Mouse (Mus musculus) MEL (cell line): ENCODE data around the gene Coq10b.

Experiments
- CHD1 ChIP-seq: IDR thresholded peaks from 2 replicates; pipeline ENCODE4 v1.6.1; 2012; ENCODE audit warnings: low read depth, mild to moderate bottlenecking, inconsistent platforms, low read length, improper control_type of control experiment
- EP300 ChIP-seq, 2 experiments: IDR thresholded peaks; 2 replicates each; pipeline ENCODE4 v1.6.1; 2011; ENCODE audit warnings: improper control_type of control experiment in 2 of 2, low read length in 2 of 2, low read depth in 1 of 2, mild to moderate bottlenecking in 1 of 2
- POLR2A ChIP-seq, 2 experiments: IDR thresholded peaks; 2 replicates each; pipeline ENCODE4 v1.6.1; 2011 to 2012; ENCODE audit warnings: low read length in 2 of 2, mild to moderate bottlenecking in 2 of 2, control low read depth in 1 of 2, improper control_type of control experiment in 1 of 2, low read depth in 1 of 2, moderate library complexity in 1 of 2; ENCODE audit not compliant: control insufficient read depth in 1 of 2, insufficient read depth in 1 of 2, poor library complexity in 1 of 2
- UBTF ChIP-seq: IDR thresholded peaks from 2 replicates; pipeline ENCODE4 v1.6.1; 2012; ENCODE audit warnings: low read depth, mild to moderate bottlenecking, inconsistent platforms, low read length, improper control_type of control experiment, moderate library complexity, borderline replicate concordance; ENCODE audit not compliant: insufficient read depth

DNA sequence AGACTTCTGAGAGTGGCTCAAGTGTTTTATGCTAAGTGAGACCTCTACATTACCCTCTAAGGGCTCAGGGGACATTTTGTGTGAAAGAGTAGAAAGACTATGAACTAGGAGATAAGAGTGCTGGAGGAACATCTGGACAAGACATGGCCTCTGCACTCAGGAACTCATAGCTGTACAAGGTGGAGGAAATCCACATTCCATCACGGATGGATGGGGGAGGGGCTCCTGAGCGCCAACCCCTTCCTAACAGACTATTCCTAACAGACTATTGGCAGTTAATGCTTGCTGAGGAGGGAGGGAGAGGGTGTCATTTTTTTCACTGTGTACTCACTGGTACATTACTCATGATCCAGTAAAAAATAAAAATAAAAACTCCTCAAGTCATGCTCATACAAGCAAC is 22.2 kb downstream of the Coq10b start:
- TF ChIP-seq EP300 (IDR thresholded peaks at IDR 0.05; ENCODE audit: low read depth in 1 of 2, low read length in 2 of 2) (no peak), UBTF (no peak), CHD1 (no peak), POLR2A (IDR thresholded peaks at IDR 0.05; ENCODE audit: control insufficient read depth in 1 of 2, insufficient read depth in 1 of 2, low read depth in 1 of 2, low read length in 2 of 2, poor library complexity in 1 of 2) (no peak)
